Mouse (Mus musculus) embryo, embryonic 10 days (tissue): Measurements from ENCODE around the gene Top2a.
A peak's percentile ranks its signal among the peaks of the same experiment; 100 is the strongest.

ENCODE experiments used
- DNase-seq: peaks from one replicate; pipeline ENCODE4 v3.0.0-alpha.2; 2015; ENCODE audit warnings: low spot score

Gene Top2a

DNA sequence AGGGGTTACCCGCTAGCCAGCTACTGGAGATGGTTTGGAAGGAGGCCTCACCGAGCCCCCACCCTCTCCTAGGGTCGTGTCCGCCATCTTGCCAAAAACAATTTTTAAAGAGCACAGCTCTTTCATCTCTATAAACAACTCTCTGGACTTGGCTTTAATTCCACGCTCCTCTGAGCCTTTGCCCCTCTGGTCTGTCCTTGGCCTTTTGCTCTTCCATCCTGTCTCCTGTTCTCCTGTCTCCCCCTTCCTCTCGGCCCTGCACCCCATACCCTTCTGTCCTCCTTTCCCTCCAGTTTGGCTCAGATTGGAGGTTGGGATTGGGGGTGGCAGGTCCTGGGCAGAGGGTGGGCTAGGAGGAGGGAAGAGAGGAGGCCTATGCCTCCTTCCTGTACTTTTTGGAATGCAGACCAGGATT is 59.8 kb downstream of the Top2a start:
- no peak for DNase-seq

DNA sequence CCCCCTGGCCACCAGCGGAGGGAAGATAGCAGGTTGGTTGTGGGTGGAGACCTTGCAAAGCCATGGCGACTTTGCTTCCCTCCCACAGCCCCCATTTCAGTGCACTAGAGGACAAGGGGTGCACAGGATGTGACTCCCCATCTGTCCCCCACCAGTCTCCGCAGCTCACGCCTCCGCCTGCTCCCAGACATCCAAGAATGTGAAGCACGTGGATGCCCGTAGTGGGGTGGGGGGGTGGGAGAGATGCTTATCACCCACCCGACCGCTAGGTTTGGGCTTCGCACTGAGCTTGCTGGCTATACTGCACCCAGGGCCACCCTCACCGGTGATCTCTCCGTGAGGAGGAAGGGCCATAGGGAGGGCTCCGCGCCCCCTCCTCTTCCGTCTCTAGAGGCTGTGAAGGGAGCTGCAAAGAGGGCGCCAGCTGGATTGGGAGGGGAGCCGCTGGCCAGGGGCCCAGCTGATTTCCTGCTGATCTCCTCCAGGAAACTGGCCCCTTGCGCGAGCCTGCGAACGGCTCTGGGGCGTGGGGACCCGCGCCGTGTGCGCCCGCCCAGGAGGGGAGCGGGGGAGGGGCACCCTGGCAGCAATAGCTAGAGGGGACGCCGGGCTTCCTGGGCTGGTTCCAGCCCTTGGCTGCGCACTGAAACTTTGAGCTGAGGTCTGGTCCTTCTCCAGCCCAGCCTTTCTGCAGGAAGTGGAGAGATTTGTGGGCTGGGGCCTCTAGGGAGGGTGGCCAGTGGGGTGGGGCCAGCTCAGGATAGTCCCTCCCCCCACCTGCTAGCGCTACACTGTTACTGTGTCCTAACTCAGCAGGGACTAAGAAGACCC is 60.6 kb downstream of the Top2a start:
- peak; percentile 68 for DNase-seq

DNA sequence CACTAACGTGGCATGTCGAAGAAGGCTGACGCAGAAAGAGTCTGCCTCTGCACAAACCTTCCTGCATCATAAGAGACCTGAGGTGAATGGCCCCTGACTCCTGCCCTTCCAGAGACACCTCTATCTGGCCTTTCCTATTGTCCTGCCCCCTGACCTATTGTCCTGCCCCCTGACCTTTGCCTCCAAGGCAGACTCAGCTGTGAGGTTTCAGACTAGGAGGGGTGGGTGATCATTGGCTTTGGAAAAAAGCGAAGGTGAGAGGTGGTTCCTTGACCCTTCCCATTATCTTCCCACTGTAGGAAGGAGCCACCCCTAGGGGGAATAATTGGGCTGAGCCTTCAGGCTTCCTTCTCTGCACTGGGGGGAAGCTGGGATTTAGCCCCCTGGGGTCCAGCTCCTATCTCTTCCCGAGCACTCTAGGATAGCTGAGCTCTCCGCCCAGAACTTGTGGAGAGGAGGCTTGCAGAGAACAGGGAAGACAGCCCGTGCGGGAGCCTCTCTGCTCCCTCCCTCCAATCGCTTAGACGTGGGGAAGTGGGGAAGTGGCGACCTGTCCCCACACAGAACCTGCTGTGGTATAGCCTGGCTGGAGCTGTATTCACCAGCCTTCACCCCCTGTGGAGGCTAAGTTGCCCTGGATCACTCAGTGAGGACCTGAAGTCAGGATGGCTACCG is 61.4 kb downstream of the Top2a start:
- peak; percentile 36 for DNase-seq

DNA sequence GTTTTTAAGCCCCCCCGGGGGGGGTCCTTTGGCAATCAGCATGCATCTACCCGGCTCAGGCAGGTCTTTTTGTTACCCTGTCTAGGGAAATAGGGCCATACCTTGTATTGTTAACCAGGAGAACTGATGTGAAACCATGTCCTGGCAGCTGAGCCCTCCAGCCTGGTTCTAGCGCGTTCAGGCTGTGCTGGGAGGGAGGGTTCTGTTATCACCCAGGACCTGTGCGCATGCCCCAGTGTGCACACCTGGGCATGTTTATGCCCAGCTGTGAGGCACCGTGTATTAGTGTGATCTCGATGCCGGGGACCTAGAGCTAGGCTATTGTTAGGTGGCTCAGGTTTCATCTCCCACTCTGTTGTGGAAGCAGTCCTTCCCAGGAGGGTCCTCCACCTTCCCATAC is 62.2 kb downstream of the Top2a start:
- DNase-seq, result no peak

DNA sequence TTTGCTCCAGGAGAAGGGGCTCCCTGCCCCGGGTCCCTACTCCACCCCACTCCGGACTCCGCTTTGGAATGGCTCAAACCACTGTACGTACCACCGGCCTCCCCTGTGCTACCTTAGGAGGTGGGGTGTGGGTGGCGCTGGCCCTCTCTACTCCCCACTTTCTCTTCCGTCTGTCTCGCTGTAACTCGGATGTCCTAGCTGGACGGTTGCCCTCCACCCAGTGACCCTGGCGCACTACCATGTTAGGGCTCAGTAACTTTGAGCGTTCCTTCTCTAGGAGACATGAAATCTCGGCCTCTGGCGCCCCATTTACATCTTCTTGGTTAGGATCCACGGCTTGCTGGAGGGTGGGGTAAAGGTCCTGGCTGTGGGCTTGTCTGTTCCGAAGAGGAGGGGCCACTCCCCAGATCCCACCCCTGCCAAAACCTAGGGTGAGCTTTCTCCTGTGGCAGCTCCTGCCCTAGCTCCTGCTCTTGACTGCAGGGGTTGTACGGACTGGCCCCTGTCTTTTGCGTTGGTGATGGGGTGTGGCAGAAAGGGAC is 62.9 kb downstream of the Top2a start:
- DNase-seq, result no peak

DNA sequence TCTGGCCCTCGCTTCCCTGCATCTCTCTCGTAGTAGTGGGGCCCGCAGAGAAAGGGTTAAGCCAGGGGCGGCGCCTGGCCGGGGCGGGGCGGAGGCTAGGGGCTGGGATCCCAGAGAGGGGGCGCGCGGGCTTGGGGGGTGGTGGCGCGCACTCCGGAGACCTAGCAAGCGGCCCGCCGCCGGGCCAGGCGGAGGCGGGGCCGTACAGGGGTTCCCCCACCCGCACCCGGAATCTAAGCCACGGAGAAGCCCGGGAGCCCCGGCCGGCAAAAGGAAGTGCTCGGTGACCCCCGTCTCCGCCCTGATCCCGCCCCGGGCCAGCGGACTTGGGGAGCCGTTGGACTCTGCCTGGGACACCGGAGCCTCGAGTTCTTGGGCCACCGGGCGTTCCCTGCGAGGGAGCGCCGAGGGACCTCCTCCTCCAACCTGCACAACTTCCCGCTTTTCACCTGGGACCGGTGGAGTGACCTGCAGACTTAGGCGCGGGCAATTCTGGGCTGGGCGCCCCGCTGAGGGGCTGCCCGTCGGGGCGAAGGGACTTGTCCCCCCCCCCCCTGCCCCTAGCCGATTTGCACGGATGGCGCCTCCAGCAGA is 63.6 kb downstream of the Top2a start:
- peak; percentile 78 for DNase-seq

DNA sequence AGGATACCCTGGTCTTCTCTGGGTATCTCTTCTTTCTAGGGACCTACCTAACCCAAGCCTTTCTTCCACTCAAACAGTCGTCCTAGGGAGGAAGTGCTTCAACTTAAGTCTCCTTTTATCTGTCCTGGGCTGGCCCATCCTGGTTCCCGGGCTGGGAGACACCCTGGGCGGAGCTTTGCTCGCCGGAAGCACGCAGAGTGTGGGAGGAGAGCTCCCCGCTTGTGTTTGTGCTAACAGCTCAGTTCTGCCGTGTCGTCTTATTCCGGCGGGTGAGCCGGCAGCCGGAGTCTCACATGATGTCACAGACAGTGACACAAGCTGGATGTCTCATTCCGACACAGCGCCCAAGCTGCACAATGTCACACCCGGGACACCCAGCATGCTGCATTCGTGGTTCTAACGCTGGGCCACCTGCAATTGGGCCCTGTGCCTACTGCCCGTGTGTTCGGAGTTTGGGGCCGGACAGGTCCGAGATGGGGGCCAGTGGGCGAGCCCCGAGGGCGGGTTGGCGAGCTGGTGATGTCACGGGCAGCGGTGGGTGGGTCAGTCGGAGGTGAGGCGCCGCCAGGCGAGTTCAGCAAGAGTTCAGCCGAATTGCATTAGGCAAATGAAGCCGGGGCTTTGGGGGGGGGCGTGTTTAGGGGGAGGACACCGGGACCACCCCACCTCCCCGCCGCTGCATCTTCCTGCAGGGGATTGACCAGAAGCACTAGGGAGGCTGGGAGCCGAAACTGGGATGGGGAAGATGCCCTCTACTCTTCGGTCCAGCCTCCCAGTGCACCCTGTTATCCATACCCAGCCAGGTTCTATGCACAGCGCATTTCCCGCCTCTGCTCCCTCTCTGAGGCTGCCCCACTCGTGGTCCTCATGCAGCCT is 64.3 kb downstream of the Top2a start:
- DNase-seq, result peak; percentile 82

DNA sequence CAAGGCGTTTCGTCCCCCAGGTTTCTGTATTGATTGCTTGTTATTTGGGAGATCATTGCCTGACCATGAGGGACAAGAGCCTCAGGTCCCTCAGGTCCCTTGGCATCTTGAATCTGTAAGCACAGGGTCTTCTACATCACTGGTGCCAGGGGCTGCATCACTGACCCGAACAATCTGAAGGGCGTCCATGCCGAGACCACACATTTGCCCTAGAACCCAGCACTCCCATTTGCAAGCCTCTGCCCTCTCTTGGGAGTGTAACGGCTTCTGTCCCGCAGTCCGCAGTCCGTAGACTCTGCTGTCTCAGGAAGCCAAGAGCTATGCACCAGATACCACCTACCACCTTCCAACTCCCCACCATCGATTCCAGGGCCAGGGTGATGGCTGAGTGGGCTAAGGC is 67.6 kb downstream of the Top2a start:
- no peak for DNase-seq

DNA sequence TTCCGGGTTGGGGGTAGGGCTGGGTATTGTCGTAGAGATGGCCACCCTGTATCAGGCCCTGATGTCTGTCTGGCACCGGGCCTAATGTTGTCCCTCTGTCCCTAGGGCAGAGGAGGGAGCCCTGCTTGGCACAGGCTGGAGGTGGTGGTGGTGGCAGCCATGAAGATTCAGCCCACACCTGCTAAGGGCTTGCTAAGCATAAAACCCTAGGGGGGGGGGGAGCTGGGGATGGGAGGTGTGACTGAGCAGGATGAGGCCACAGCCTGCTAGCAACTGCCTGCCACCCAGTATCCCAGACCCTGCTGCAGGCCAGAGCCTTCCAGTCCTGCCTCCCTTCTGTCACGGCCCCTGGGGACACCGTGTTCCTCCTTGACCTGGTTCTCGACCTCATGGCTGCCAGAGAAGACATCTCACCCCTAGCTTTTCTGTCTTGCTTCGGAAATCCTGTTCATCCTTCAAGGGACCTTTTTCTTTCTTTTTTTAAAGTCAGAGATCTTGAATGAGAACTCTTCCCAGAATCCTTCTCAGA is 68.2 kb downstream of the Top2a start:
- no peak for DNase-seq

DNA sequence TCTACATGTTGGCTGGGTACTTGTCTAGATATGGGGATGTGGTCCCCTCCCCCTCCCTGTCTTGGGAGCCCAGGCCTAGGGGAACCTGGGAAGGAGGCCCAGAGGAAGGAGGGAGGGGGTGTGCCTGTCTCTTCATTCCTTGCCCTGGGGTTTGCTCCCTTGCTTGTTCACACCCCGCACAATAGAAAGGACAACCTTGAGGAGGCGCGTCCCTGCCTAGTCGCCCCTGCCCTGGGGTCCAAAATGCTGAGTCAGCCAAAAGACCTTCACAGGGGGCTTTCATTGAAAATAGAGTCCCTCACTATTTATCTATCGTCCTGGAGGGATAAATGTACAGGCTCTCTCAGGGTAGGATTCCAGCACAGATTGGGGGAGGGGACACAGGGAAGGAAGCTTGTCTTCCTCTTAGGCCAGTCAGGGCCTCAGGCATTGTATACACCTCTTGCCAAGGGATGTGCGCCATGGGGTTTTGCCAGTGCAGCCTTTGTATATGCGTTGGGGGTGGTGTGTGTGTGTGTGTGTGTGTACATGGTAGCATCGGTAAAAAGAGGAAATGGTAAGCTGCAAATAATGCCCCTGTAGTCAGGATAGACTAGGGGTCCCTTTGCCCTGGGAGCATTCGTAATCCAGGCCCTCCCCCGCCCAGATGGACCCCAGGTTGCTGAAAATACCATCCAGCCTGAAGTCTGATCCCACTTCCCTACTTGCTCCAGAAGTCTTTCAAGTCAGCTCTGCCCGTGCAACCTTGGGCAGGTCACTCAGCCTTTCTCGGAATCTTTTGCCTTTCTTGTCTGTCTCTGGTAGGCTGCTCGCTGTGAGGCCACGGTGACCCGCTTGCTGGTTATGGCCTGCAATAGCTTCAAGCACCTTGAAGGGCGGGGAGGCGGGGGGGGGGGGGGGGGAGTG is 68.9 kb downstream of the Top2a start:
- DNase-seq, result peak; percentile 55

DNA sequence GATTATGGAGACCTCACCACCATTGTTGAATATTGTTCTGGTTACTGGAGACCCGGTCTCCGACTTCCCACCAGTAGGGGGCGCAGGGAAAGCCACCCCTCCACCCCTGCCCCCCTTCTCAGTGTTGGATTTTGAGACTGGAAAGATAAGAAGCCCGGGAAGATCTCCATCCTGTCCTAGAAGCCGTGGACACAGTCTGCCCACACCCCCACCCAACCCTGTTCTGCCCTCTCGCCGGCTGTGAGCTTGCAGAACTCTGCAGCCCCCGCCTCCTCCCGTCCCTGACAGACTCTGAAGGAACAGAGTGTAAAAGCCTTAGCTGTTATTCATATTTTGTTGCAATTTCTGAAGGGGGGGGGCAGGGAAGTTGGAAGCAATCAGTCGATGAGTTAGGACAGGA is 69.6 kb downstream of the Top2a start:
- DNase-seq, result peak; percentile 81

DNA sequence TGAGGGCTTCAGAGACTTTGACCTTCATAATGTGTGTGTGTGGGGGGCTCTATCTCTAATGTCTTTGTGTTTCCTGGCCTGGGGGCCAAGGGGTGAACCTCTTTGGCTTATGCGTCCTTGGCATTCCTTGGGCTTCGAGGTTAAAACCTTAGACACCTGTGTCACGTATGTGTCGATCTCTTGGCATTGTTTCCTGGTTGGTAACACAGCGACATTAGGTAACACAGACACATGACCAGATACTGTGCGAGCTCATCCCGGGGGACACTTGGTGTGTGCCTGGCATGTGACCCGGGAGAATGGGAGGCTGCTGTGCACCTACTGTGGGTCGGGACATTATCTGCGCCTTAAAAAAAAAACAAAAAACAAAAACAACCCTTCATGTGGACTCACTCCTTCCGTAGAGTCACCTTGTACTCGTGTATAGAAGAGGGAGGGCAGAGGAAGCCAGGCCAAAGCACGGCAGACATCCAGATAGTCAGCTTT is 70.1 kb downstream of the Top2a start:
- DNase-seq, result peak; percentile 20

DNA sequence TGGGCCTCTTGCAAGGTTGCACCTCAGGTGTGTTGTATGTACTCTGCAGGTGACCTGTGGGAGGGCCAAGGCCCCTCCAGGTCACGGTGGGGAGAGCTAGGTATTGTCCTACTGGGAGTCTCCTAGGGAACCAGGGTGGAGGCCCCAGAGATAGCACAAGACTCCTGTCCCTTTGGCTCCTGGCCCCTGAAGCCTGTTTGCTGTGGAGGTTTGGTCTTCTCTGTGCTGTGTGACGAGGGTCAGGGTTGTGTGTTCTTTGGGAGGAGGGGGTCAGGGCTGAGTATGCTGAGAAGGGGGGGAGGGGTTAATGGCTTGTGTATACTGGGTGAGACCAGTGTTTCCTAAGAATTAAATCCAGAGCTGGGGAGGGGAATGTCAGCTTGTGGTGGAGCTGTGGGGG is 70.6 kb downstream of the Top2a start:
- DNase-seq, result peak; percentile 49

DNA sequence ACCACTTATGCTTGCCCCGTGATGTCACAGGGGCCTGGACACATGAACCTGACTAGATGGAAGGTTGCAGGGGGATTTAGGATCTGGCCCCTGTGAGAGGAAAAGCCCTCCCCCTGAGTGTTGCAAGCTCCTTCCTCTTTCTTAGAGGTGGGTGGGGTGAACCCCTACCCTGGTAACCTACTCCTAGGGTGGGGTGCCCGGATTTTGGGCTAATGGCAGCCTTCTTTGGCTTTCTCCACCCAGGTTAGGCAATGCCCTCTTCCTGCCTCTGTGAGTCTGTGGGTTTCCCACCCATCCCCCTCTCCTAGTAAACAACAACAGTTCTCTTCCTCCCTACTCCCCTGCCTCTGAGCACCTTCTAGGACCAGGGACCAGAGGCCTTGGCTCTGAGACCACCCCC is 71.3 kb downstream of the Top2a start:
- no peak for DNase-seq

DNA sequence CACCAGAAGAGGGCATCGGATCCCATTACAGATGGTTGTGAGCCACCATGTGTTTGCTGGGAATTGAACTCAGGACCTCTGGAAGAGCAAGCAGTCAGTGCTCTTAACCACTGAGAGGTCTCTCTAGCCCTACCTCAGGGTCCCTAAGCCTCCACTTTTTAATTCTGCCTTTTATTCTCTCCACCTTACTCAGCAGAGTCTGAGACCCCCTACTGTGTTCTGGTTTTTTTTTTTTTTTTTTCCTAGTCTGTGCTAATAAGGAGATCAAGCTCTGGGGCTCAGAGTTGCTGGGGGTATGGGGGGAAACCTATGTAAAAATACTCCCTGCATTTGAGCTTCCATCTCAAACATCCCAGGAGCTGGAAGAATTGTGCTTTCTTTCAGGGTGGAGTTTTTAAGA is 71.9 kb downstream of the Top2a start:
- DNase-seq, result no peak

DNA sequence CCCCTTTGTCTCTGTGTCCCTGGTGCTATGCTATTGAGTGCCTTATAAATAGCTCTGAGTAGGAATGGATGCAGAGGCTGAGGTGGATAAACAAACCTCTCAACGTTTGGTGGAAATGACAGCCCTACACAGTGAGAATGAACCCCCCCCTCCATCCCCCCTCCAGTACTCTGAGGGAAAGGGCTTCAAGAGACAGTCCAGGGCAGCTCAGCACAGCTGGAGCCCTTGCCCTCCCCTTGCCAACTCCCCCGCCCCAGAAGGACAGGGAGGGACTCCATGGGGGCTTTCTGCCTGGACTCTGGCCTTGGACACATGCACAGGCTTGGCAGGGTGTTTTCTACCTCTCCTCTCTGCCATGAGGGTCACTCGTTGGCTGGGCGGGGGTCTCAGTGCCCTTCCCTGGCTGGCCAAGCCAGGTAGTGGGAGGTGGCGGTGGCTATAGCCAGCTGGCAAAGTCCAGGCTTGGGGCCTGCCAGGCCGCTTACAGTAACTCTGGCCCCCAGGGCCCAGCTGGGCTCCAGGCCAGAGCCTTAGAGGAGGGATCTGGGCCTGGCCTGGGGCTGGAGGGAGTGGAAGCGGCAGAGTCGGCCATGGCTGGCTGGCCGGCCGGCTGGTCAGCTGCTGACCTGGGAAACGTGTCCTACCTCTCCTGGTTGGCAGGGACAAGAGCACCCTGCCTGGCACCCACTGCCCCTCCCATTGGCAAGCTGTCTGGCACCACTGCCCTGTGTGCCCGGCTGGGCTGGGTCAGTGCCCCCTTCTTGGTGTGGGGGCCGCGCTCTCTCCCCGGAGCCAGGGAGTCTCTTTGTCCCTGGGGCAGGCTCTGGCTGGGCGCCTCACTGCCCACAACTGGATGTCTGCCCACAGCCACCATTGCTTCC is 72.7 kb downstream of the Top2a start:
- DNase-seq, result no peak

DNA sequence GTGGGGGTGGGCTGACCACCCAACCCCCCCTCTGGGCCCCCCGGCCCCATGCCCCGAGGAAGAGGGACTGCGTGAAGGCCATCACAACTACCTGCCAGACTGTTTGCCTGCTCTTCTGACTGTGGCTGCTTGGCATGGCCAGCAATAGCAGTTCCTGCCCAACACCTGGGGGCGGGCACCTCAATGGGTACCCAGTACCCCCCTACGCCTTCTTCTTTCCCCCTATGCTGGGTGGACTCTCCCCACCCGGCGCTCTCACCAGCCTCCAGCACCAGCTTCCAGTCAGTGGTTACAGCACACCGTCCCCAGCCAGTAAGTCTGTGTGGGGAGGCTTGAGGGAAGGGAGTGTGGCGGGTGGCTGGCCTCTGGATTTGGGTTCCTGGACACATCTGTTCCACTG is 73.5 kb downstream of the Top2a start:
- no peak for DNase-seq

DNA sequence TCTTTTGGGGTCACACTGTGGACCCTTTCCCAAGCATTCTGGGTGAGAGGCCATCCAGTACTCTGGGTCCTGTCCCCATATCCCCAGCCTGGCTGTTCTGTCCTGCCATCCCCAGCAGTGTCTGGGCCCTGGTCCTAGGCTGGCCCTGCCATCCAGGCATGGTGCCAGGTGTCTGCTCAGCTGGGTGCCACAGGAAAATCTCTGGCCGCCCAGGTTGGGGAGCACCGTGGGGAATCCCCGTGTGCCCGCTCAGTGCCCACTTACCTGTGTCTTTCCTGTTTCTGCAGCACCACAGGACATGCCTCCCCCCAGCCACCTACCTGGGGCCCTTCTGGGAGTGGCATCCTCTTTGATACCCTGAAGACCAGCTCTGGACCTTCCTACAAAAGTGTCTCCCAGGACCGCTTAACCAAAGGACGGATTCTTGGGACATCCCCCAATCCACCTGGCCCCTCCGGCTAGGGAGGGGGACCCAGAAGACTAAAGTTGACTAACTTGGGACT is 74.0 kb downstream of the Top2a start:
- no peak for DNase-seq

DNA sequence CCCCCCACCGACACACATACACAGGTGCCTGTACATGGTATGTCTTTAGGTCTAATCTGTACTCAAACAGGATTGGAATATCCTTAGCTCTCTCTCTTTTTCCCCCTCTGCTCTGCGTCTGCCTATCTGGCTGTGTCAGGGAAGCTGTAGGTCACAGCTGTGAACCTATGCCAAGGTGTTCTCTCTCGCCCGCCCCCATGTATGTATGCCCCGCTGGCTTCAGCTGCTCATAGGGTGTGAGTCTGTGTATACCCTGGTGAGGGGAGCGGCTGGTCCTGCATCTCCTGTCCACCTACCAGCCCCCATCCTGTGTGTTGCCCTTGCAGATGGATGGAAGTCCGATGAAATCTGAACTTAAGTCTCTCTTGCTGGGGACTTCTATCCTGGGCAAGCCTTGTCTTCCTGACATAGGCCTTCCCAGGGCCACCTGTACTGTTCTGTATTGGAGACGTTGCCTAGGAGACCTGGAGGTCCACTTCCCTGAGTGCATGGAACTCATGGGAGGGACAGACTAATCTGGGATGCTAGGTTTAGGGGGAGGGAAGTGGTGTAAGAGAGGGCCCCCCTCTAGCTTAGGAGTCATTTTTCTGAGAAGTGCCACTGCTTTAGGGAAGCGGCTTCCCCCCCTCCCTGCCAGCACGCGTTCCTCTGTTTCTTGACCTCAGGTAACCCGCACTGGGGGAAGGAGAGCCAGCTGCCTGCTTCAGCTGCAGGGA is 74.6 kb downstream of the Top2a start:
- no peak for DNase-seq
